Comparison of ENCODE assay signal across 9 mouse cellular contexts in the genomic region with DNA sequence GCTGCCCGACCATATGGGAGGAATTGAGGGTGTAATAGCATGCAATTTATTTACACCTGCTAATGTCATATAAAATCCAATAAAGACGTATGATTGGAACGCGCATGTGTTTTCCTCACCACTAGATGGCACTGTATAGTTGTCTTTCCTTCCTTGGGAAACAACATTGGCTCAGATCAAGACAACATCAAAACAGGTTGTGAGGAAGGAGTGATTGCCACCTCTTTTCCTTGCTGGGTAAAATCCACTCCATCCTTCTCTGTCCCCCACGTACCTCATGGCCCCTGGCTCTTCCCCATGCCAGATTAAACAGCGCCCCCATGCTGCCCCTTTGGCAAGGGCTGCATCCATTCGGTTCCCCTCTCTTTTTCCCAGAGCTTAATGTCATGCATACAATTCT. TPM values are rescaled to one million over a fixed set of nuclear protein-coding genes. Genes with fewer than 3 reads are reported as not detected.
DNase-seq lines count a peak whose midpoint lies in the region; ATAC-seq and TF ChIP-seq lines count a peak whose summit lies in the region.
"Had no signal": no experiment of that assay in that cellular context is flagged by ENCODE, and none has a peak within 500 bp of the region (broad histone marks: within the 10 kb centered on the region; RNA-seq: fewer than 3 reads in every experiment).

No protein-coding gene starts in this region.

- no peak for TF ChIP-seq EP300 in liver, embryonic 14.5 days (IDR thresholded peaks at IDR 0.05; ENCODE audit: low read depth)
- TF ChIP-seq EP300 in lung, postnatal 0 days (IDR thresholded peaks at IDR 0.05): no peak

- no peaks in the 10 kb centered on the region; the same call in 1 of the 2 replicates for H3K9me3 ChIP-seq in liver, embryonic 14.5 days (ENCODE audit: control insufficient read depth, low read length)
- no peaks in the 10 kb centered on the region for H3K9me3 ChIP-seq in lung, postnatal 0 days (ENCODE audit: low read length)
- H3K9me3 ChIP-seq: heart, embryonic 15.5 days had no signal

- H3K27me3 ChIP-seq in liver, embryonic 14.5 days (ENCODE audit: control insufficient read depth, insufficient read depth, low read length): no peaks in the 10 kb centered on the region
- no peaks in the 10 kb centered on the region for H3K27me3 ChIP-seq in lung, postnatal 0 days (replicated peaks; ENCODE audit: insufficient read depth, low read length)

- 17% methylated on average over 7 of the region's 7 CpGs for WGBS in liver, embryonic 14.5 days (ENCODE audit: insufficient replicate concordance)
- WGBS in lung, postnatal 0 days: 23% methylated on average over 7 of the region's 7 CpGs

- DNase-seq in cerebellum, adult 9-10 months: peak; percentile 68
- DNase-seq in cerebellum, adult 11 months: no peak
- DNase-seq in liver, embryonic 14.5 days (ENCODE audit: low read depth in 3 of 3, low spot score in 3 of 3): peak; percentile 26
- no peak for DNase-seq in liver
- peak; percentile 52 for DNase-seq in brain, adult 2 months (ENCODE audit: low read depth, low spot score)
- DNase-seq in lung, postnatal 0 days (ENCODE audit: low spot score): peak; percentile 66
- DNase-seq in ovary, postnatal 36 days (ENCODE audit: low spot score): no peak
- DNase-seq in right cerebral cortex, postnatal 25 days: no peak

- no peak for ATAC-seq in liver, embryonic 14.5 days (ENCODE audit: insufficient read depth)
- ATAC-seq in lung, postnatal 0 days: no peak

- no peak overlapping the region for H3K27ac ChIP-seq in liver, embryonic 14.5 days
- no peak overlapping the region for H3K27ac ChIP-seq in lung, postnatal 0 days (ENCODE audit: low read length)
- H3K27ac ChIP-seq: heart, embryonic 15.5 days had no signal

- no peak overlapping the region for H3K4me2 ChIP-seq in liver, embryonic 14.5 days (ENCODE audit: low read depth)
- no peak overlapping the region for H3K4me2 ChIP-seq in lung, postnatal 0 days (replicated peaks; ENCODE audit: low read depth, low read length)
- H3K4me2 ChIP-seq: heart, embryonic 15.5 days had no signal

- H3K9ac ChIP-seq in liver, embryonic 14.5 days (replicated peaks): no peak overlapping the region
- H3K9ac ChIP-seq in lung, postnatal 0 days (replicated peaks; ENCODE audit: low read depth): no peak overlapping the region
- H3K9ac ChIP-seq: heart, embryonic 15.5 days had no signal

- no peaks in the 10 kb centered on the region for H3K36me3 ChIP-seq in liver, embryonic 14.5 days (replicated peaks; ENCODE audit: control insufficient read depth, insufficient read depth, low read depth)
- no peaks in the 10 kb centered on the region for H3K36me3 ChIP-seq in lung, postnatal 0 days (ENCODE audit: insufficient read depth, low read length)
- H3K36me3 ChIP-seq: heart, embryonic 15.5 days had no signal

- H3K4me3 ChIP-seq in liver, embryonic 14.5 days (ENCODE audit: insufficient read depth in 1 of 2, low read depth in 2 of 2, low read length in 2 of 2): no peak overlapping the region
- no peak overlapping the region for H3K4me3 ChIP-seq in lung, postnatal 0 days (ENCODE audit: low read depth, low read length)
- H3K4me3 ChIP-seq: heart, embryonic 15.5 days had no signal

- no peaks in the 10 kb centered on the region for H3K4me1 ChIP-seq in liver, embryonic 14.5 days (replicated peaks; ENCODE audit: control insufficient read depth in 2 of 2, insufficient read depth in 2 of 2, low read length in 1 of 2)
- no peaks in the 10 kb centered on the region for H3K4me1 ChIP-seq in lung, postnatal 0 days (ENCODE audit: insufficient read depth, low read depth, low read length)
- H3K4me1 ChIP-seq: heart, embryonic 15.5 days had no signal

- peak; percentile 80 for TF ChIP-seq CTCF in liver, embryonic 14.5 days (IDR thresholded peaks at IDR 0.05; ENCODE audit: low read depth)
- peak; percentile 89 for TF ChIP-seq CTCF in lung, postnatal 0 days (IDR thresholded peaks at IDR 0.05)

RNA-seq across cellular contexts. Expression of gene Gtf3a, which starts 8.2 kb away (rescaled TPM):
- polyA plus RNA-seq in liver, embryonic 14.5 days (2012; rRNA removed): 20.9 and 31.3 TPM in 2 replicates
- 37.7 and 41.4 TPM in 2 replicates for polyA plus RNA-seq in liver, embryonic 14.5 days (2014; fragmentation: Nextera tagmentation; extraction: Ambion mirVana)
- 60.3 and 63.8 TPM in 2 replicates for polyA plus RNA-seq in lung, postnatal 0 days (2015; fragmentation: Nextera tagmentation; extraction: Ambion mirVana)

RNA-seq across cellular contexts. Expression of gene Mtif3, which starts 23.4 kb away (rescaled TPM):
- 3.7 and 6.1 TPM in 2 replicates for polyA plus RNA-seq in liver, embryonic 14.5 days (2012; rRNA removed)
- polyA plus RNA-seq in liver, embryonic 14.5 days (2014; fragmentation: Nextera tagmentation; extraction: Ambion mirVana): 12.2 and 13.7 TPM in 2 replicates
- 18.5 and 19.2 TPM in 2 replicates for polyA plus RNA-seq in lung, postnatal 0 days (2015; fragmentation: Nextera tagmentation; extraction: Ambion mirVana)

Comparison
In these comparisons a context has a peak if more than half of its experiments do, and no peak if none do; other contexts are left out.
1. DNase-seq: peak in cerebellum, adult 9-10 months (single experiment), liver, embryonic 14.5 days (3 of 3), brain, adult 2 months (single experiment) and lung, postnatal 0 days (single experiment); none in cerebellum, adult 11 months (single experiment), liver (single experiment), ovary, postnatal 36 days (single experiment) and right cerebral cortex, postnatal 25 days (single experiment).